Mouse (Mus musculus) midbrain, postnatal 0 days (tissue): ENCODE results near the gene Slc37a1. TPM values are rescaled to one million over a fixed set of nuclear protein-coding genes. Genes with fewer than 3 reads are reported as not detected.
"Not testable (repeated sequence)": the region's sequence is repeated elsewhere in the genome, so short reads cannot be mapped to it uniquely, and the experiment has no call there.

Experiments
- ATAC-seq: fragments of 200-750 bp; cut with Nextera tagmentation; 2 replicates; pipeline ENCODE4 v1.8.0; 2017; ENCODE audit warnings: moderate number of reproducible peaks, mild to moderate bottlenecking, moderate TSS enrichment, moderate library complexity; ENCODE audit not compliant: low FRiP score
- DNase-seq: peaks from one replicate; pipeline ENCODE4 v3.0.0-alpha.2; 2015; ENCODE audit warnings: low spot score
- H3K27ac ChIP-seq: fragments of 300-500 bp; sonication (generic); 2 replicates; pipeline ENCODE4 v1.5.1; 2014; ENCODE audit warnings: low read depth, mild to moderate bottlenecking, low read length, mixed read lengths
- H3K27me3 ChIP-seq: fragments of 300-500 bp; sonication (generic); 2 replicates; pipeline ENCODE4 v1.6.1; 2014; ENCODE audit warnings: low read length, control low read depth, mixed read lengths; ENCODE audit not compliant: insufficient read depth
- H3K36me3 ChIP-seq: fragments of 300-500 bp; sonication (generic); 2 replicates; pipeline ENCODE4 v1.6.1; 2014; ENCODE audit warnings: low read length, control low read depth, mixed read lengths; ENCODE audit not compliant: insufficient read depth
- H3K4me1 ChIP-seq: fragments of 300-500 bp; sonication (generic); 2 replicates; pipeline ENCODE4 v1.6.1; 2014; ENCODE audit warnings: mild to moderate bottlenecking, control low read depth, antibody characterized with exemption, low read length, mixed read lengths; ENCODE audit not compliant: insufficient read depth
- H3K4me2 ChIP-seq: fragments of 300-500 bp; sonication (generic); 2 replicates; pipeline ENCODE4 v1.6.1; 2014; ENCODE audit warnings: low read depth, mild to moderate bottlenecking, low read length, mixed read lengths; ENCODE audit not compliant: poor library complexity, severe bottlenecking
- H3K4me3 ChIP-seq: fragments of 300-500 bp; sonication (generic); 2 replicates; pipeline ENCODE4 v1.5.1; 2014; ENCODE audit warnings: low read depth, mild to moderate bottlenecking, low read length, moderate library complexity
- H3K9ac ChIP-seq: fragments of 300-500 bp; sonication (generic); replicated peaks from 2 replicates; pipeline ENCODE4 v1.6.1; 2014; ENCODE audit warnings: mild to moderate bottlenecking, low read length, moderate library complexity, mixed read lengths; ENCODE audit not compliant: poor library complexity, severe bottlenecking
- H3K9me3 ChIP-seq: fragments of 300-500 bp; sonication (generic); 2 replicates; pipeline ENCODE4 v1.6.1; 2016; ENCODE audit warnings: low read length, control low read depth
- CTCF ChIP-seq: IDR thresholded peaks from 2 replicates; pipeline ENCODE4 v1.5.1; 2016; ENCODE audit warnings: antibody characterized with exemption, mild to moderate bottlenecking
- WGBS: fragments of 180-500 bp; shearing (Covaris S2); extraction: QIAGEN DNeasy Blood & Tissue Kit; methylation state at CpG from one replicate; pipeline ENCODE4 v1.1.7; 2014; 5-methylcytosine and 5-hydroxymethylcytosine counted together
- polyA plus RNA-seq: library from polyadenylated mRNA; unstranded; fragments of >200 nt; fragmentation: Nextera tagmentation; extraction: Ambion mirVana; gene quantifications from 2 replicates; pipeline ENCODE4 v1.2.1, GENCODE M21; 2015
- total RNA-seq: library from RNA; depleted of rRNA; stranded (reverse); fragments of >200 nt; gene quantifications from 2 replicates; pipeline ENCODE4 v1.2.3, GENCODE M21; 2014

The Slc37a1 gene
- total and polyA plus RNA-seq, 2 experiments from 2014 or later: 6.9 to 11.0 TPM

GRCm38 (mm10) chr17:31269761-31270160, 16.8 kb upstream of the Slc37a1 start:
- H3K27me3 ChIP-seq: no peaks in the 10 kb centered on the region
- WGBS: 84% methylated on average over 2 of the region's 2 CpGs
- DNase-seq (no peak), ATAC-seq (no peak)
- H3K4me3 ChIP-seq: no peak overlapping the region
- no peak overlapping the region for H3K27ac ChIP-seq
- no peaks in the 10 kb centered on the region for H3K9me3 ChIP-seq
- H3K36me3 ChIP-seq: no peaks in the 10 kb centered on the region
- H3K9ac ChIP-seq: no peak overlapping the region
- H3K4me2 ChIP-seq: no peak overlapping the region
- TF ChIP-seq CTCF: no peak
- H3K4me1 ChIP-seq: no peaks in the 10 kb centered on the region

DNA sequence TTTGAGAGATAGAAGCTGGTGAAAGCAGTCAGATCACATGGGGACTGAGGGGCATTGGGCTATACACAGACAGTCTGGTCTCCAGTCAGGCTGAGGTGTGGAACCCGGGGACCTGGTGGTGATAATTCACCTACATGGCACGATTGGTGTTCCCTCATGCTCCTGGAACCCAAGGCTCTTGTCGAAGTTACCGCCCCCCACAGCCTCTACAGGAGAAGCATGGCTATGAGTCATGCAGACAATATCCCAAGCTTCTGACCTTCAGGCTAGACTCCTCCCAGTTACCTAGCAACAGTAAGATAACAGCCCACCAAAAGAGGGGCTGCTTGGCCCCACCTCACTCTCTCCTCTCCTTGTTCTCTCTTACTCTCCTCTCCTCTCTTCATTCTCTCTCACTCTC, 16.3 kb upstream of the Slc37a1 start:
- H3K9ac ChIP-seq: no peak overlapping the region
- DNase-seq (no peak), ATAC-seq (no peak)
- H3K27ac ChIP-seq: no peak overlapping the region
- TF ChIP-seq CTCF: no peak
- no peaks in the 10 kb centered on the region for H3K27me3 ChIP-seq
- H3K36me3 ChIP-seq: no peaks in the 10 kb centered on the region
- 87% methylated on average over 4 of the region's 4 CpGs for WGBS
- H3K4me3 ChIP-seq: no peak overlapping the region
- H3K4me2 ChIP-seq: no peak overlapping the region
- no peaks in the 10 kb centered on the region for H3K4me1 ChIP-seq
- no peaks in the 10 kb centered on the region for H3K9me3 ChIP-seq

DNA sequence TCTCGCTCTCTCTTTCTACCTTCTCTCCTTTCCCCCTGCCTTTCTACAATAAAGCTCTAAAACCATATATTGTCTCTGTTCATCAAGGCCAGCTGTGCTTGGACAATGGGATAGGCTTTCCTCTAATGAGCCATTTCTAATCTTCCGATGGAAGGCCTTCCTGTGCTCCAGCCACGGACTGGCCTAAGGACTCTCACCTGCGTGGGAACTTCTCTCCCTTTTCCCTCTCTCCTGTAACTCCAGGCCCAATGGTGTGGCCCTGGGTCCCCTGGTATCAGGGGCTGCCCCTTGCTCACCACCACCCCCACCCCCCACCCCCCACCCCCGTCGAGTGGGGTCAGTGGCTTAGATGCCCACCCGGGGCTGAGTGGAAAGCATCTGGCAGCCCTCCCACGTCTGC, 15.9 kb upstream of the Slc37a1 start:
- WGBS: 78% methylated on average over 8 of the region's 8 CpGs
- H3K9ac ChIP-seq, H3K9me3 ChIP-seq, ATAC-seq, H3K4me2 ChIP-seq, H3K36me3 ChIP-seq, H3K27me3 ChIP-seq, H3K4me1 ChIP-seq, H3K27ac ChIP-seq, DNase-seq, H3K4me3 ChIP-seq: not testable (repeated sequence)

DNA sequence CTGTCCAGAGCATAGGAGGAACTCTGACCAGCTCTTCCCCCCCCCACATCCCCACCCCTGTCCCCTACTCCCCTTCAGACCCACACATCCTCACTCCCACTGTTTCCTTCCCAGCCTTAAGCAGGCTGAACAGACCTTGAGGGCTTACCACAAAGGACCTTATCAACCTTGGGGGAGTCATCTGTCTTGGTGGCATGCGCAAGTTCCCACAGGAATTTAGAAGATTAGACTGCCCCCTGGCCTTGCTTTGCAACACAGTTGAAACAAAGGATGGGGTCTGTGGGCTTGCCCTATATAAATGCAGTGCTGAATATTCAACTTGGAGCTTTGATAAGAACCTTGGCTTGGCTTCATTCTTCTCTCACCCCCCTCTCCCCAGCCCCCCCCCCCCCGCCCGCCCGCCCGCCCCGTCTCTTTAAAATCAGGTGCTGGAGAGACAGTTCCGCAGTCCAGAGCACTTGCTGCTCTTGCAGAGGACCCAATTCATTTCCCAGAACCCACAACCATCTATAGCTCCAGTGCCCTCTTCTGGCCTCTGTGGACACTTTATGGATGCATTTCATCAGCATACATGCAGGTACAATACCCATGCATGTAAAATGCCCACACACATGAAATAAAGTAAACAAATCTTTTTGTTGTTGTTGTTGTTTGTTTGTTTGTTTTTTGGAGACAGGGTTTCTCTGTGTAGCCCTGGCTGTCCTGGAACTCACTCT, 15.3 kb upstream of the Slc37a1 start:
- Histone ChIP-seq H3K9me3 (no peaks in the 10 kb centered on the region), H3K27ac (no peak overlapping the region), H3K36me3 (no peaks in the 10 kb centered on the region), H3K4me3 (no peak overlapping the region), H3K4me1 (no peaks in the 10 kb centered on the region), H3K27me3 (no peaks in the 10 kb centered on the region), H3K4me2 (no peak overlapping the region), H3K9ac (no peak overlapping the region)
- DNase-seq (no peak), ATAC-seq (no peak)
- TF ChIP-seq CTCF: peak; percentile 57
- 53% methylated on average over 5 of the region's 7 CpGs for WGBS

- no peak overlapping the region for H3K4me3 ChIP-seq
- no peaks in the 10 kb centered on the region for H3K27me3 ChIP-seq
- no peaks in the 10 kb centered on the region for H3K36me3 ChIP-seq
- no peak overlapping the region for H3K4me2 ChIP-seq
- no peak for ATAC-seq
- no peak overlapping the region for H3K27ac ChIP-seq
- no peak overlapping the region for H3K9ac ChIP-seq
- H3K4me1 ChIP-seq: peaks cover 3% of the 10 kb centered on the region; the same call in 1 of the 2 replicates
- no peak for DNase-seq
- no peak for TF ChIP-seq CTCF
- WGBS: 91% methylated on average over 9 of the region's 9 CpGs
- no peaks in the 10 kb centered on the region for H3K9me3 ChIP-seq
Measured at GRCm38 (mm10) chr17:31272416-31273165, 14.0 kb upstream of the Slc37a1 start.

- Histone ChIP-seq H3K9ac (no peak overlapping the region), H3K4me3 (no peak overlapping the region), H3K4me1 (peaks cover 3% of the 10 kb centered on the region; the same call in 1 of the 2 replicates), H3K9me3 (no peaks in the 10 kb centered on the region), H3K27me3 (no peaks in the 10 kb centered on the region), H3K27ac (no peak overlapping the region), H3K36me3 (no peaks in the 10 kb centered on the region), H3K4me2 (no peak overlapping the region)
- ATAC-seq (no peak), DNase-seq (no peak)
- WGBS: 83% methylated on average over 8 of the region's 8 CpGs
- TF ChIP-seq CTCF: no peak
Measured at GRCm38 (mm10) chr17:31273631-31274030, 13.0 kb upstream of the Slc37a1 start.
